18 mouse cellular contexts compared by ENCODE assay signal in genomic region chr9:26737116-26737515, GRCm38 (mm10). TPM values are rescaled to one million over a fixed set of nuclear protein-coding genes. Genes with fewer than 3 reads are reported as not detected.
DNase-seq lines count a peak whose midpoint lies in the region; ATAC-seq lines count a peak whose summit lies in the region.
"Had no signal": no experiment of that assay in that cellular context is flagged by ENCODE, and none has a peak within 500 bp of the region (broad histone marks: within the 10 kb centered on the region; RNA-seq: fewer than 3 reads in every experiment).

No protein-coding gene starts in this region.

- peak overlapping the region; percentile 86 for H3K4me2 ChIP-seq in hindbrain, embryonic 14.5 days (replicated peaks)
- H3K4me2 ChIP-seq: lung, embryonic 15.5 days; stomach, embryonic 15.5 days had no signal

- no peak for ATAC-seq in hindbrain, embryonic 14.5 days (ENCODE audit: low FRiP score)
- ATAC-seq: activated CD4-positive, CD25-positive, alpha-beta regulatory T cell, adult 4 months had no signal

- H3K27me3 ChIP-seq in hindbrain, embryonic 14.5 days (ENCODE audit: control insufficient read depth, insufficient read depth, low read length) = no peaks in the 10 kb centered on the region

- peak overlapping the region; percentile 96 for H3K4me3 ChIP-seq in hindbrain, embryonic 14.5 days (replicated peaks; ENCODE audit: low read length)
- H3K4me3 ChIP-seq: erythroblast, embryonic 14.5 days; heart, embryonic 10.5 days; lung, embryonic 15.5 days; stomach, embryonic 15.5 days had no signal

- peaks cover 8% of the 10 kb centered on the region; the same call in 1 of the 2 replicates for H3K36me3 ChIP-seq in hindbrain, embryonic 14.5 days (replicated peaks; ENCODE audit: control insufficient read depth, insufficient read depth)
- H3K36me3 ChIP-seq: heart, embryonic 10.5 days; lung, embryonic 15.5 days; stomach, embryonic 15.5 days had no signal

- WGBS in hindbrain, embryonic 14.5 days = 41% methylated on average over 5 of the region's 5 CpGs

- no peak overlapping the region for H3K27ac ChIP-seq in hindbrain, embryonic 14.5 days
- H3K27ac ChIP-seq: heart, embryonic 10.5 days; kidney, postnatal 0 days; lung, embryonic 15.5 days; stomach, embryonic 15.5 days had no signal

- peaks cover 30% of the 10 kb centered on the region for H3K4me1 ChIP-seq in hindbrain, embryonic 14.5 days (replicated peaks; ENCODE audit: control insufficient read depth, insufficient read depth, low read length)

- H3K9ac ChIP-seq in hindbrain, embryonic 14.5 days = peak overlapping the region; percentile 97; the same call in 1 of the 2 replicates
- H3K9ac ChIP-seq: lung, embryonic 15.5 days; stomach, embryonic 15.5 days had no signal

- H3K9me3 ChIP-seq in hindbrain, embryonic 14.5 days (ENCODE audit: control insufficient read depth, low read length) = no peaks in the 10 kb centered on the region
- H3K9me3 ChIP-seq: heart, embryonic 10.5 days; lung, embryonic 15.5 days; stomach, embryonic 15.5 days had no signal

- peak; percentile 17 for DNase-seq in kidney, adult 11 months
- DNase-seq in kidney, adult 9 months = no peak
- DNase-seq in right cerebral cortex, postnatal 10 days (ENCODE audit: low spot score in 2 of 2) = peak; percentile 58
- DNase-seq in right cerebral cortex, postnatal 14 days = no peak
- peak; percentile 53 for DNase-seq in hindbrain, embryonic 14.5 days (ENCODE audit: low spot score)
- DNase-seq in ovary, adult 18-20 months (ENCODE audit: low spot score) = no peak
- no peak for DNase-seq in heart, adult 8-10 months (ENCODE audit: low spot score)
- no peak for DNase-seq in urinary bladder, postnatal 14 days (ENCODE audit: low spot score)
- DNase-seq: heart, postnatal 4 days; liver; thymus, postnatal 36 days had no signal

RNA-seq across cellular contexts. Expression of gene B3gat1, which starts 3.6 kb away (rescaled TPM):
- 54.7 and 64.9 TPM in 2 replicates for polyA plus RNA-seq in hindbrain, embryonic 14.5 days (2014; fragmentation: Nextera tagmentation; extraction: Ambion mirVana)
- under 1 TPM in 1 of 4 experiments, not detected in 3; 0.13 TPM for total RNA-seq in heart, adult 8-10 months (2022)
- total RNA-seq: heart, postnatal 4 days; megakaryocyte-erythroid progenitor cell, adult 5-6 weeks had no signal
- polyA plus RNA-seq: activated CD4-positive, CD25-positive, alpha-beta regulatory T cell, adult 4 months; erythroblast, embryonic 14.5 days; heart, embryonic 10.5 days had no signal

Comparison
In these comparisons a context has a peak if more than half of its experiments do, and no peak if none do; other contexts are left out.
1. DNase-seq: peak in kidney, adult 11 months (single experiment), right cerebral cortex, postnatal 10 days (2 of 2) and hindbrain, embryonic 14.5 days (single experiment); none in kidney, adult 9 months (single experiment), right cerebral cortex, postnatal 14 days (single experiment), ovary, adult 18-20 months (single experiment), heart, adult 8-10 months (single experiment) and urinary bladder, postnatal 14 days (single experiment).